Mouse (Mus musculus) MEL-GATA-1-ER (cell line): Measurements from ENCODE around the gene Slc8a2.

ENCODE experiments used
- DNase-seq: peaks from one replicate; pipeline ENCODE4 v3.0.0-alpha.2; 2012; ENCODE audit warnings: low read depth; ENCODE audit errors: extremely low read depth

The Slc8a2 gene

GRCm38 (mm10) chr7:16129421-16129845, at the start of gene Slc8a2:
TSS of gene Slc8a2 (plus strand) at chr7:16129826.
- DNase-seq = no peak

- DNase-seq = no peak
Observed at GRCm38 (mm10) chr7:16079947-16080346, 49.7 kb upstream of the Slc8a2 start.

- DNase-seq = no peak
Observed at GRCm38 (mm10) chr7:16080581-16080980, 49.0 kb upstream of the Slc8a2 start.

DNA sequence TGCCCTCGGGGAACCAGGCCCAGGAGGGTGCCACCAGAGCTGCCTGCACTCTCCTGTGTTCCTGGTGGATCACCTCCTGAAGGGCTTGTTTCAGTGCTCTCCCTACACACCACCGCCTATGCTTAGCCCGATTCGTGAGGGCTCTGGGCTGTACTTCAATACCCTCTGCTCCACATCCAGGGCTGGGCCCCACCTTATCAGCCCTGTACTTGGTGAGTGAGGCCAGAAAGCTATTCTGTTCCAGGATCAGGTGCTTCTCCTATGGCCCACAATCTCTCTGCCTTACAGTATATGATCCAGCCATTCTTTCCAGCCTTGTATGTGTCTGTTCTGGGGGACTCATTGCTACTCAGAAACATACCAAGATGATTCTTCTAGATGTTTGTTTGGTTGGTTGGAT, 46.3 kb upstream of the Slc8a2 start:
- no peak for DNase-seq

GRCm38 (mm10) chr7:16087587-16087986, 42.0 kb upstream of the Slc8a2 start:
- no peak for DNase-seq

DNA sequence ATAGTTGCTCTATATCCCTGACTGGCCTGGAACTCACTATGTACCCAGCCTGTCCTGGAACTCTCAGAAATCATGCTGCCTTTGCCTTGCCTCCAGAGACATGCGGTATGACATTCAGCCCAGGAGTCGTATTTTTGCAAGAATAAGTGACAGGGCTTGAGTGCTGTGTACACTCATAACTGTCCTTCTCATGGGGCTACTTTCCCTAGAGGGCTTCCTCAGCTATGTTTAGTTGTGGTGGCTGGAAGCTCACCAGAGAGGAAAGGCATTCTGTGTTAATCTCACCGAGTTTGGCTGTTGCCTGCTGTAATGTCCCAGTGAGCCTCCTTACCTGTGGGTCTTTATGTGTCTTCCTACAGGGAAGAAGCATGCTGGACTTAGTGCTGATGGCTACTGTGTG, 35.0 kb upstream of the Slc8a2 start:
- DNase-seq = no peak

DNA sequence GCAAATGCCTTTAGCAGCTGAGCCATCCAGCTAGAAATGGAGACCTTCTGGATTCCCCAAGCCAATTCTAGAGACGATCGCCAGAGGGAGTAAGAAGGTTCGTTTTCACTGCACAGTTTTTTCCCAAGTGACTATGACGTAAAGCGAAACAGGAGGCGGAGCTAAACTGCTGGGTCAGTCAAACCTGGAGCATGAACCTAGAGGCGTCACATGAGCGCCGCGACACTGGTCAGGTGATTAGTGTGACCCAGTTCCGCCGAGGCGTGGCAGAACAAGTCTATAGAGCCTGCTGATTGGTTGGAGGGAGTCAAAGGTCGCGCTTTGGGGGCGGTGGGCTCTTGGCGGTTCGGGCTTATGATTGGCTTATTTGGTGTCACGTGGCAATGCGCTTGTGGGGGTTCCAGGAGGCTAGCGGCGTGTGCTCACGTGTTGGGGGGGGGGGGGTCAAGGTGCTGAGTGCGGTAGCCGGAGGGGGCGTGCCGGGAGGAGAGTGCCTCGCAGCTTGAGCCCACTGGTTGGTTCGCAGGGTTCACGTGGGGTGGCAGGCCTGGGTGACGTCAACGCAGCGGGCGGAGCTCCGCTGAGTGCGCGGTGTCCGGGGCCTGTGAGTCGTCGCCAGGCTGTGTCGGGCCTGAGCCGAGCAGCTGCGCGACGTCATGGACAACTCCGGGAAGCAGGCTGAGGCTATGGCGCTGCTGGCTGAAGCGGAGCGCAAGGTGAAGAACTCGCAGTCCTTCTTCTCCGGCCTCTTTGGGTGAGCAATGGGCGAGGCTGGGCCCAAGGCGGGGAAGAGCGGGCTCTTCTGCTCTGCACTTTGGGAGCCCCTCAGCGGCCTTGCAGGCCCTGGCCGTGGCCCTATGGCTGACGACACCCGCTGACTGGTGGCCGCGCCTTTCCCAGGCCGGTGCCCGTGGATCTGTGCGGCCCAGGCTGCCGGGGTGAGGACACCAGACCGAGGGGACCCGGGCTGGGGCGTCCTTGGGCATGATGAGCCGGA, 31.3 kb upstream of the Slc8a2 start, which contains the start of gene Napa:
Gene Napa (plus strand): TSS at position 438 of the 997 bp plus-strand sequence.
- peak; percentile 98 for DNase-seq

GRCm38 (mm10) chr7:16099901-16100300, 29.7 kb upstream of the Slc8a2 start:
- DNase-seq = no peak

- DNase-seq = no peak
Observed at GRCm38 (mm10) chr7:16101081-16101480, 28.5 kb upstream of the Slc8a2 start.

- DNase-seq = no peak
Observed at GRCm38 (mm10) chr7:16101726-16102475, 27.7 kb upstream of the Slc8a2 start.

DNA sequence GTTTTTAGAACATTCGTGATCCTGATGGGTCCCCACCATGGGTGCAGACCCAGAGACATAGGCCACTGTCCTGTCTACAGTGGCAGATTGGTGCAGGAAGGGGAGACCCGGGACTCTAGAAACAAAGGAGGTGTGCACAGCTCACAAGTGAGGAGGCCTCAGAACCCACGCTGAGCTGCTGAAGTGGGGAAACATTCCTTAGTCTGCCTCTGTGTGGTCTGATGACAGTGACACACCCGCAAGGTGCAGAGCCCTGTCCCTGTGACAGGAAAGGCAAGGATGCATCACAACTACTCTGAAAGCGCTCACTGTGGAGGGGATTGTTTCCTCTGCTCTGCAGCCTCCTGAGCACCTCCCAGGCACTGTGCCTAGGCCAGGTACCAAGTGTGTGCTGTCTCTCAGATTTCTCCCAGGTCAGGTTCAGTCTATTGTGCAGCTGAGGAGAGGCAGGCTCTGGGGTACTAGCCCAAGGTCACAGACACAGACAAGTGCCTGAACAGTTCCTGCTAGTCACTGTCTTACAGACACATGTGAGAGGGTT, 26.9 kb upstream of the Slc8a2 start:
- DNase-seq = no peak

DNA sequence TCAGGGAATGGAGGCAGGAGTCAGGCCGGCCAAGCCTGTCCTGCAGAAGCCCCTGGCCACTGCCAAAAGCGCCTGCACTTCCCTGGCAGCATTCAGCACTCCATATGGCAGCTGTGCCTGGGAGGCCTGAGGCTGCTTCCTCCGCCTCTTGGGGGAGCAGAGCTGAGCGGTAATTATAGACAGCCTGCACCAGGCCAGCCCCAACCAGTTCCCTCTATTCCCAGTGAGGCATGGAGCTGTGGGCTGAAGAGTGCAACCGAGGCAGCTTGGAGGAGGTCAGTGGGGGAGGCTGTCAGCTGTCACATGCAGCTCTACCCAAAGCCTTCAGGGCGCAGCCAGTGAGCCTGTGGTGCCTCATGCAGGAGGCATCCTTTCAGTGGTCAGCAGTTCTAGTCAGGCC, 25.9 kb upstream of the Slc8a2 start:
- no peak for DNase-seq

DNA sequence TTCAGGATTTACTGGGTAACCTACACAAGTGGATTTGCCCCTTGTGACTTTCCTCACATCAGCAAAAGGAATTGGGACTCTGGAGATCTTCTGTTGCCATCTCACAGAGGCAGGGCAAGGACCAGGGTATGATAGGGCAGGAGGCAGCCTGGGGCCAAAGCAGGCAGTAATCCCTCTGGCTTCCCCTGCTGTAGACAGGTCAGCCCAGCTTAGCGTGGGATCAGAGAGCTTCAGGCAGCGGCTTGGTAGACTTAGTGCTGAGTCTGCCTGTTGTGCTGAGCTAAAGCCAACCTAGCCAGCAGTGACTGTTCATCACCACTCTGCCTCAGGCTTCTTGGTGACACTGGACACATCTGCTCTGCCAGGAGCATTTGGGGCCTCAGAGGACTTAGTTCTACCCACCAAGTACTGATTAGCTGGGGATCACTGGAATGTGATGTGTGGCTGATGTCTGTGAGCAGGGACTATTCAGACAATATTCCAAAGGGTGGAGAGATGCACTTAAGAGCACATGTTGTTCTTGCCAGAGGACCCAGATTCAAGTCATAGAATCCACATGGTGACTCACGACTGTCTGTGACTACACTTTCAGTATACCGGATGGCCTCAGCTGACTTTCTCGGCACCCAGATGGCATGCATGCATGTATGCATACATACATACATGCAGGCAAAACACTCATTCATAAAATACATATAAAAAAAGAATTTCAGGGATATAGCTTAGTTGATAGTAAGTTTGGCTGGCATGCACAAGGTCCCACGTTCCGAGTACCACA, 24.8 kb upstream of the Slc8a2 start:
- DNase-seq = no peak

DNA sequence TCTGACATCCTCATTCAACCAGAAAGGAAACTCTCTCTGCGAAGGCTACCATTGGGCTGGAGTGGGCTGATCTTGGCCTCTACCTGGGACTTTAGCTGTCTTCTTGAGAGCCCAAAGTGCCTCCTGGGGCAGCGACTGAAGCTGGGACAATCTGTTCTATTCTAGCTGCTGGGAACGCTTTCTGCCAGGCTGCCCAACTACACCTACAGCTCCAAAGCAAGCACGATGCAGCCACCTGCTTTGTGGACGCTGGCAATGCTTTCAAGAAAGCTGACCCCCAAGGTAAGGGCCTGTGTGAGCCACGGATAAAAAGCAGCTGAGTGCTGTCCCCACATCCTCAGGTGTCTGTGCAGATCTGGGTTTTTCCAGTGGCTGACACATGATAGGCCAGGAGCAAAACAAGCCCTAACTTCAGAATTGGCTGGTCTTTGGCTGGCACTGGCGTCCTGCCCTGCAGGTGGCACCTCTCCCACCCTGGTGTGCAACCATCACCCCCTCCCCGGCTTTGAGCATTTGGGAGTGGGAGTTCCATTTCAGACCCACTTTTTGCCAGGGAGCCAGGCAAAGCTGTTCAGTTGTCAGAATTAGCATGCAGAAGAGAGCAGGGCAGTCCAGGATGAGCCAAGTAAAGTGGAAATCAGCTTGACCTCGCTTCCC, 20.6 kb upstream of the Slc8a2 start:
- no peak for DNase-seq

- no peak for DNase-seq
Observed at GRCm38 (mm10) chr7:16110158-16110557, 19.5 kb upstream of the Slc8a2 start.

GRCm38 (mm10) chr7:16111284-16112090, 18.1 kb upstream of the Slc8a2 start:
- peak; percentile 15 for DNase-seq

- no peak for DNase-seq
Observed at GRCm38 (mm10) chr7:16116418-16116817, 13.2 kb upstream of the Slc8a2 start.

DNA sequence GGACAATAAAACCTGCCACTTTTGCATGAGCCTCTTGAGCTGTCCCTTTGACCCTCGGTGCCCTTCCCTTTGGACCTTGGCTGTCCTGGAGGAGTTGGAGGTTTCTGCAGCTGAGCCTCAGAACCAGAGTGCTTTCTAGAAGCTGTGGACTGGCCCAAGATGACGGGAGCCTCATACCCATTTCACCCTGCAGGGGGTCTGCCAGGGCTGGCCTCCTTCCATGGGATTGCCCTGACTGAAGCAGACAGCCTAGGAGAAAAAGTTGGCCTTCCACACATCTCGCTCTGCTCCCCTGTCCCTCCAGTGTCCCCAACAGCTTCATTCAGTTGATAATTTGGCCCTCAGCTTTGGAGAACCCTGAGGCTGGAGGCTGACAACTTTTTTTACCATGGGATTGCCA, 12.5 kb upstream of the Slc8a2 start:
- DNase-seq = no peak

DNA sequence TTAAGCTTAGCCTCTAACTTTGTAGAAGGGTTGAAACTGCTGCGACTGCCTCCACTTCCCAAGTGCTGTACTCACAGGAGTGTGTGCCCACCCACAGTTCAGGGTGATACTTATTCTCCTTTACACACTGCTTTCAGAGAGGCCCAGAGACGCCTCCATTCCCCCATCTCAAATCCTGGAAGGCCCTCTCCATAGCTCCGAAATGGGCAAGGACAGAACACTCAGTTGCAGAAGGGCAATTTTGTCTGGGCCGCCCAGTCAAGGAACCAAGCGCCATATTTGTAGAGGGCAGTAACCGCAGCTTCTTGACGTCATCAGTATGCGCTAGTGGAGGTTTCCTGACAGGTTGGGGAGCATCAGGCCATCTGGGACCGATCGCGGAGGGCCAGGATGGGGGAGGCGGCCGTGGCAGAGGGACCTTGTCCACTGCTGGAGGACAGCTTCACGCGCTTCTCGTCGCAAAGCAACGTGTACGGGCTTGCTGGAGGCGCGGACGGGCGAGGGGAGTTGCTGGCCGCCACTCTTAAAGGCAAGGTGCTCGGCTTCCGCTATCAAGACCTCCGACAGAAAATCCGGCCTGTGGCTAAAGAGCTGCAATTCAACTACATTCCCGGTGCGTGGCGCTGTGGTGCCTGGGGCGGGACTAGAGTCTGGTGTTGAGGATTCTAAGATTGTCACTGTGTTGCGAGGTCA, 9.9 kb upstream of the Slc8a2 start, which contains the start of gene Kptn:
Gene Kptn (plus strand): TSS at position 327 of the 693 bp plus-strand sequence.
- peak; percentile 86 for DNase-seq
